Mouse (Mus musculus) neural tube, embryonic 14.5 days (tissue): ENCODE measurements around the gene 1700057G04Rik. TPM values are rescaled to one million over a fixed set of nuclear protein-coding genes. Genes with fewer than 3 reads are reported as not detected.

Source experiments
- ATAC-seq: fragments of 200-750 bp; cut with Nextera tagmentation; 2 replicates; pipeline ENCODE4 v1.8.0; 2017; ENCODE audit warnings: low read depth, mild to moderate bottlenecking, moderate TSS enrichment, moderate library complexity
- H3K27ac ChIP-seq: fragments of 300-500 bp; sonication (generic); 2 replicates; pipeline ENCODE4 v1.5.1; 2014; ENCODE audit warnings: low read depth, mild to moderate bottlenecking, control low read depth, low read length, moderate library complexity, mixed read lengths
- H3K27me3 ChIP-seq: fragments of 300-500 bp; sonication (generic); 2 replicates; pipeline ENCODE4 v1.6.1; 2014; ENCODE audit warnings: low read length; ENCODE audit not compliant: control insufficient read depth, insufficient read depth
- H3K36me3 ChIP-seq: fragments of 300-500 bp; sonication (generic); 2 replicates; pipeline ENCODE4 v1.6.1; 2014; ENCODE audit warnings: low read length, mixed read lengths; ENCODE audit not compliant: control insufficient read depth, insufficient read depth
- H3K4me1 ChIP-seq: fragments of 300-500 bp; sonication (generic); 2 replicates; pipeline ENCODE4 v1.6.1; 2014; ENCODE audit warnings: low read length; ENCODE audit not compliant: control insufficient read depth, insufficient read depth
- H3K4me2 ChIP-seq: fragments of 300-500 bp; sonication (generic); 2 replicates; pipeline ENCODE4 v1.6.1; 2014; ENCODE audit warnings: mild to moderate bottlenecking, low read depth, low read length, control low read depth
- H3K4me3 ChIP-seq: fragments of 300-500 bp; sonication (generic); 2 replicates; pipeline ENCODE4 v1.5.1; 2014; ENCODE audit warnings: low read depth, low read length, control low read depth, mixed read lengths
- H3K9ac ChIP-seq: fragments of 300-500 bp; sonication (generic); replicated peaks from 2 replicates; pipeline ENCODE4 v1.6.1; 2014; ENCODE audit warnings: low read depth, mild to moderate bottlenecking, control low read depth, low read length, mixed read lengths
- H3K9me3 ChIP-seq: fragments of 300-500 bp; sonication (generic); 2 replicates; pipeline ENCODE4 v1.6.1; 2016; ENCODE audit warnings: low read length; ENCODE audit not compliant: control insufficient read depth
- WGBS: fragments of 180-500 bp; shearing (Covaris S2); extraction: QIAGEN DNeasy Blood & Tissue Kit; methylation state at CpG from one replicate; pipeline ENCODE4 v1.1.7; 2014; 5-methylcytosine and 5-hydroxymethylcytosine counted together
- microRNA-seq: library from miRNA; unstranded; fragments of <30 nt; microRNA quantifications from one replicate; pipeline ENCODE4, GENCODE M21; 2016
- polyA plus RNA-seq: library from polyadenylated mRNA; unstranded; fragments of >200 nt; fragmentation: Nextera tagmentation; extraction: Ambion mirVana; gene quantifications from 2 replicates; pipeline ENCODE4 v1.2.1, GENCODE M21; 2014

1700057G04Rik gene
- polyA plus RNA-seq, 1 experiment from 2014 or later, result not detected

DNA sequence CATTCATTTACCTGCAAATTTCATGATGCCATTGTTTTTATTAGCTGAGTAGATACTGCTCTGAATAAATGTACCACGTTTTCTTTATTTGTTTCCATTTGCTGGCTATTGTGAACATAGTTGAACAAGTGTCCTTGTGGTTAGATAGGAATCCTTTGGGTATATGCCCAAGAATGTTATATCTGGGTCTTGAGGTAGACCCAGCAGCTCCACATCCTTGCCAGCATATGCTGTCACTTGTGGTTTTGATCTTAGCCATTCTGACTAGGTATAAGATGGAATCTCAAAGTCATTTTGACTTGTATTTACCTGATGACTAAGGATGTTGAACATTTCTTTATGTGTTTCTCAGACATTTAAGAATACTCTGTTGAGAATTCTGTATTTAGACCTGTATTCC is 77.7 kb downstream of the 1700057G04Rik start:
- Histone ChIP-seq H3K27ac (no peak overlapping the region), H3K4me2 (no peak overlapping the region), H3K4me3 (no peak overlapping the region), H3K9ac (no peak overlapping the region), H3K9me3 (no peaks in the 10 kb centered on the region), H3K27me3 (no peaks in the 10 kb centered on the region), H3K36me3 (no peaks in the 10 kb centered on the region), H3K4me1 (no peaks in the 10 kb centered on the region)
- WGBS, result 79% methylated on average over 1 of the region's 1 CpGs
- ATAC-seq, result no peak

- H3K27me3 ChIP-seq, result no peaks in the 10 kb centered on the region
- H3K36me3 ChIP-seq, result no peaks in the 10 kb centered on the region
- H3K4me3 ChIP-seq, result no peak overlapping the region
- no peak overlapping the region for H3K9ac ChIP-seq
- no peaks in the 10 kb centered on the region for H3K4me1 ChIP-seq
- 86% methylated on average over 1 of the region's 1 CpGs for WGBS
- no peak for ATAC-seq
- H3K9me3 ChIP-seq, result no peaks in the 10 kb centered on the region
- H3K27ac ChIP-seq, result no peak overlapping the region
- no peak overlapping the region for H3K4me2 ChIP-seq
Measured at GRCm38 (mm10) chr9:92387404-92387803, 78.2 kb downstream of the 1700057G04Rik start.

- Histone ChIP-seq H3K36me3 (no peaks in the 10 kb centered on the region), H3K27me3 (no peaks in the 10 kb centered on the region), H3K4me3 (no peak overlapping the region), H3K4me2 (no peak overlapping the region), H3K9me3 (no peaks in the 10 kb centered on the region), H3K4me1 (no peaks in the 10 kb centered on the region), H3K9ac (no peak overlapping the region), H3K27ac (no peak overlapping the region)
- no peak for ATAC-seq
- WGBS, result 94% methylated on average over 5 of the region's 5 CpGs
Measured at GRCm38 (mm10) chr9:92402628-92403027, 93.5 kb downstream of the 1700057G04Rik start.

Small RNAs within 50 kb of the gene (microRNA-seq; reads per million reads assigned to microRNA genes)
- not detected for gene Mir6386

Other genes starting within 250 kb of the 1700057G04Rik start
- gene Plscr5, start 116.4 kb upstream of the 1700057G04Rik start, polyA plus RNA-seq, result 1.4 and 1.8 TPM in 2 replicates
- 7.5 and 8.8 TPM in 2 replicates for gene Plscr1, start 59.6 kb upstream of the 1700057G04Rik start, polyA plus RNA-seq
- 1.5 TPM in 1 of 2 replicates, not detected in the other for gene Plscr2, start 33.8 kb upstream of the 1700057G04Rik start, polyA plus RNA-seq
- 1.9 and 3.5 TPM in 2 replicates for gene Plscr4, start 148.0 kb downstream of the 1700057G04Rik start, polyA plus RNA-seq
- gene Plod2, start 232.8 kb downstream of the 1700057G04Rik start, polyA plus RNA-seq, result 13.0 and 20.1 TPM in 2 replicates